Mouse (Mus musculus) frontal cortex, adult 2 months (tissue): ENCODE measurements around the gene Terf2. TPM values are rescaled to one million over a fixed set of nuclear protein-coding genes. Genes with fewer than 3 reads are reported as not detected.
"Not testable (repeated sequence)": the region's sequence is repeated elsewhere in the genome, so short reads cannot be mapped to it uniquely, and the experiment has no call there.

Source experiments
- DNase-seq, 2 experiments: peaks; one replicate each; pipeline ENCODE4 v3.0.0; 2022; ENCODE audit warnings: low spot score in 1 of 2; ENCODE audit errors: extremely low spot score in 1 of 2
- polyA plus RNA-seq: library from polyadenylated mRNA; depleted of rRNA; stranded (reverse); fragments of >200 nt; gene quantifications from 2 replicates; pipeline ENCODE4 v1.2.3, GENCODE M21; 2012

Gene Terf2
- polyA plus RNA-seq, 1 experiment = 33.2 TPM

DNA sequence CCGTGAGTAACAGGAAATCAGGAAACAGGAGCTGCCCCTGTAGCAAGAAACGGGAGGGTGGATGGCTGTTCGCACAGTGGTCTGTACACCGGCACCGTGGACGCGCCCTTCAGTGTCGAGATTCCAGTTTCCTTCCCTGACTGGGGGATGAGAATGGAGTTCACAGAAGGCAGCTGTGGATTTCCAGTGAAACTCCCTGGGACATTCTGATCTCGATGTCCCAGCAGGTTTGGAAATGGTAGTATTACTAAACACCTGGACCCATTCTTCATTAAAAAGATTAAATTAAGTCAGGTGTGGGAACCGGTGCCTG lies 18.6 kb upstream of the Terf2 start:
- DNase-seq = no peak

DNA sequence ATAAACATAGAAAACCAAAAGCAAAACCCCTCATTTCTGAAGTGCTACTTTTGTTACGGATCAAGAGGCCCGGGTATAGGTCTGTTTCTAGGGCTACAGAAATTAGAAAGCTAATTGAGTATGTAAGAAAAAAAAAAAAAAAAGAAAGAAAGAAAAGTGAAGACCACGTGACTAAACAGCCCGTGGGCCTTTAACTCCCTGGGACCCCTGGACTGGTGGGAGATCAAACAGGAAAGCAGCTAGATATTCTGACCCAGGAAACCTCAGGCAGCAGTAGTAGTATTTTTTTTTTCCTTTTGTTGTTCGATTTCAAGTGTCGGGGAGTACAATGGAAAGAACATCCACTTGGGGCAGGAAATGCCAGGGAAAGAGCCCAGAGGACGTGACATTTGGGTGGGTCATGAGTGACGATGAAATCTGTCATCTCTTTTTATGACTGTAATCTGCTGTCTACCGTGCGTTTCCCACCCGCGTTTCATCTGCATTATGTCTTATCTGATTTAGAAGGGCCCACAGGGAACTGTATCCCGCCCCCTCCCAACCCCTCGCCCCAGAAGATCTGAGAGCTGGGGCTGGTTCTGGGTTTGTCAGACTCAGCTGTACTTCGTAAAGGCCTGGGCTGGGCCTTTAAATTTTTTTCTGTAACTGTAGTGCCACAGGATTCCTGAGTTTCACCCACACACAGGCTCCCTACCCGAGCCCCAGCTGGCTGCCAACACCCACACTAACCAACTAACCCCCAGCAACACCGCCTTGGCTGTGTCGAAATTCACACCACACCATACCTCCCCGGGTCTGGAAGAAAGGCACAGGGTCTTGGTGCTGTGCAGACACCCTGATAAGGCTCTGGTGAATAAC lies 18.0 kb upstream of the Terf2 start:
- peak in 1 of 2 experiments; percentile 60 for DNase-seq

DNA sequence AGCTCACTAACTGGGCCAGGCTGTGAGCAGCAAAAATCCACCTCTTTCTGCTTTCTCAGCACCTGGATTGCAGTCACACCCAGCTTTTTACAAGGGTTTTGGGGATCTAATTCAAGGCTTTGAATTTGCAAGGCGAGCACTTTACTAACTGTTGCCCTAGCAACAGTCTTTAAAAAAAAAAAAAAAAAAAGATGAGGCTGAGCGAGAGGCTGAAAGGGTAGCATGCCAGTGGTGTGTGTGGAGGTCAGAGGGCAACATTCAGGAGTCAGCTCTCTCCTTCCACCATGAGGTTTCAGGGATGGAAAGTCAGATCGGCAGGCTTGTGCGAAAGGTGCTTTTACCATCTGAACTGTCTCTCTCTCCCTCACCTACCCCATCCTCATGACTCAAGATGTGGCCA lies 16.9 kb upstream of the Terf2 start:
- DNase-seq = no peak

DNA sequence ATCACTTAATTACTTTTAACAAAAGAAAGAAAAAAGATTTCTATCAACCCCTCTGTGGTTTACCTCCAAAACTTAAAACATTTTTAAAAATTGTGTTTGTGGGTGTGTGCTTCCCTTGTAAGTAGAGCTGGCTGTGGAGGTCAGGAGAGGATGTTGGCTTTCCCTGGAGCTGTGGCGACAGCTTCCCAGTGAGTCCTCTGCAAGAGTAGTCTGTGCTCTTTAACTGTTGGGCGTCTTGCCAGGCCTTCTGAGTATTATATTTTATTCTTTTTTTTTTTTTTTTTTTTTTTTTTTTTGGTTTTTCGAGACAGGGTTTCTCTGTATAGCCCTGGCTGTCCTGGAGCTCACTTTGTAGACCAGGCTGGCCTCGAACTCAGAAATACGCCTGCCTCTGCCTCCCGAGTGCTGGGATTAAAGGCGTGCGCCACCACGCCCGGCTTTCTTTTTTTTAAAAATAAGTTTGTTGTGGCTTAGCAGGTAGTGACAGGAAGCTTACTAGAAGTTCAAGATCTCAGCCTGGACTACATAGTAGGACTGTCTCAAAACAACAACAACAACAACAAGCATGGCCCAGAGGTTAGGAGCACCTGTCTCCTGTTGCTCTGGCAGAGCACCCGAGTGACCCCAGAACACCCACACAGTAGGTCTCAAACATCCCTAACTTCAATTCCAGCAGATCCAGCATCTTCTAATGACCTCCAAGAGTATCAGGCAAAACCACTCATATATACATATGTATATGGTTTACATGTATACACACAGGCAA lies 15.2 kb upstream of the Terf2 start:
- no peak for DNase-seq

DNA sequence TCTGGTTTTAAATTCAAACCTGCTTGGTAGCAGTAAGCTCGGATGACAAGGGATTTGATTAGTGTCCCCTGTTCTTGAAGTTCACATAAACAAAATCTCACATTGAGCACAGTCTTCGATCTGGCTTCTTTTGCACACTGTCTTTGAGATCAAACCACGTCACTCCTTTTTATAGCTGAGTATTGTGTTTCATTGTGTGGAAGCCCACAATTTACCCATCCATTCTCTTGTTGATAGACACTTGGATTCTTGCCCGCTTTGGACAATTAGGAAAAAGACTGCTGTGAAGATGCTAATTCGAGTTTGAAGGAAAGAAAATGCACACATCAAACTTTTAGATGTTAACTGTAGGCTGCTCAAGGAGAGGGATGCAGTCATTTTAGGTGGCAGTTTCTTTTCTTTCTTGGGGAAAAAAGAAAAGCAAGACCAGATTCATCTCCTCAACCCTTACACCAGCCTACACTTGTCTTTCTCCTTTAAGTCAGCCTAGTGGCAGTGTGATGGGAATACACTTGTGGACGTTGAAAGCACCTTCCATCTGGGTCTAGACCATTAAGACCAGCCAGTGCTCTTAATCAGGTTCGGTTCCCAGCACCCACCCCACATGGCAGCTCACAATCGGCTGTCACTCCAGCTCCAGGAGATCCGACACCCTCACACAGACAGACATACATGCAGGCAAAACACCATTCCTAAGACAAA lies 14.4 kb upstream of the Terf2 start:
- DNase-seq = no peak

DNA sequence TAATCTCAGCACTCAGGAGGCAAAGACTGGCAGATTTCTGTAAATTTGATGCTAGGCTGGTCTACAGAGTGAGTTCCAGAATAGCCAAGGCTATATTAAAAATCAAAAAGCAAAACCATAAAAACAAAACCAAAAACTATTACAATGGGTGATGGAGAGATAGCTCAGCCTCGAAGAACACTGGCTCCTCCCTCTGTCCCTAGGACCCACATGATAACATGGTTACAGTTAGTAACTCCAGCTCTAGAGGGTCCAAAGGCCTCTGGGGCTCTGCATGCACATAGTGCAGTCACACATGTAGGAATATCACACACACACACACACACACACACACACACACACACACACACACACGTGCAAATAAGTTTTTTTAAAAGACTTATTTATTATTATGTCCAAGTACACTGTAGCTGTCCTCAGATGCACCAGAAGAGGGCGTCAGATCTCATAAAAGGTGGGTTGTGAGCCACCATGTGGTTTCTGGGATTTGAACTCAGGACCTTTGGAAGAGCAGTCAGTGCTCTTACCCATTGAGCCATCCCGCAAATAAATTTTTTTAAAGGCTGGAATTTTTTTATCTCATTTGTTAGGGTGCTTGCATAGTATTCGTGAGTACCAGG lies 13.6 kb upstream of the Terf2 start:
- no peak for DNase-seq

DNA sequence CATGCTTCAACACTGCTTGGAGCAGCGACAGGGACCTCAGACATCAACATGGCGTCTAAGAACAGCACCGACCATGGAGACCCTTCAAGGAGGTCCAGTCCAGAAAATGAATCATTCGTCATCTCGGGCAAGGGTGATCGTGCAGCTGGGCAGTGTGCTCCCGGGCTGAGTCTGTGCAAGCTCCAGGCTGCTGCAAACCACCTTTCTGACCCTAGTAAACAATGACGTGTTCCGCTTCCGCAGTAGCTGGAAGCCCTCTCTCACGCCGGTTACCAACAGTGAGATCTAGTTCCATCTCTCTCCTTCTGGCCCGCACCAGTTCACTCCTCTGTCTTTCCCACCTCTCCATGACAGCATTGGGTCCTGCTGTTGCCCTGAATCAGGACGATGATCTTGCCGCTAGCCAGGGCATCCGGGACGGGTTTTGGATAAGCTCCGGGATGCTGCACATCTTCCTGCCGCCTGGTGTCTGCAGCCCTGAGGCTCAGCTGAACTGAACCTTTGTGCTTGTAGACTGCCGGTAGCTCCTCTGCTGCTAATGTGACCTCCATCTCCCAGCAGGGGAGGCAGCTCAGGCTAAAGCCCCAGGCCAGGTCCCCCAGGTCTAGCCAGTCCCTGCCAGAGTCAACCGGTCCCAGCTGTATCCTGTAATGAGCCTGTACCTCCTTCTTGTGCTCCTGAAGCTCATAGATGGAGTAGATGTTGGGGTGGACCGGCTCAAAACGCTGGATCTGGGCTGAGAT lies 12.8 kb upstream of the Terf2 start:
- no peak for DNase-seq

DNA sequence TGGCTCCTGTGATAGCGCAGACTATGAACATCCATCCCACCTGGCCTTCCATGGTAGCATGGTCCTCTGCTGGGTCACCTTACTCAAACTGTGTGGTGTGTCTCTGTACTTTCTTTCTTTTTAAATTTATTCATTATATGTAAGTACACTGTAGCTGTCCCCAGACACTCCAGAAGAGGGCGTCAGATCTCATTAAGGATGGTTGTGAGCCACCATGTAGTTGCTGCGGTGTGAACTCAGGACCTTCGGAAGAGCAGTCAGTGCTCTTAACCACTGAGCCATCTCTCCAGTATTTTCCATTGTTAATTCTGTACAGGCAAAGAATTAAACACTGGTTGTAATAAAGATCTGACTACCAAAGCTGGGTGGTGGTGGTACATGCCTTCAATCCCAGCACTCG lies 11.7 kb upstream of the Terf2 start:
- not testable (repeated sequence) for DNase-seq

DNA sequence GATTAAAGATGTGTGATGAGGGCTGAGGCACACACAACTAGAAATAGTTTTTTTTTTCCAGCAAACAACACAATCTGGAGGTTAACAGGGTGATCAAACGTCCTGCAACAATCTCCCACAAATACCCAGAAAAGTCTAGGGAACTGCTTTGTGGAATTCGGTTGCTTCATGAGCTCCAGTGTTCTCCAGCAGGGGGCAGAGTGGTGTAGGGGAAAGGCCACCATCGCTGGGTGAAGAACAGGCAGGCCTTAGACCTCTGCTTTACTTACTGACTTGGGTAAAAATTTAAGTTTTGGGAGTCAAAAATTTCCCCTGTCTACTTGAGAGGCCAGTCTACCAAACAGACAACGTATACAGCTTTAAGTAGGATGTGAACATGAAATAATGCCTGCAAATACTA lies 8.2 kb upstream of the Terf2 start:
- DNase-seq = peak in 1 of 2 experiments; percentile 89

DNA sequence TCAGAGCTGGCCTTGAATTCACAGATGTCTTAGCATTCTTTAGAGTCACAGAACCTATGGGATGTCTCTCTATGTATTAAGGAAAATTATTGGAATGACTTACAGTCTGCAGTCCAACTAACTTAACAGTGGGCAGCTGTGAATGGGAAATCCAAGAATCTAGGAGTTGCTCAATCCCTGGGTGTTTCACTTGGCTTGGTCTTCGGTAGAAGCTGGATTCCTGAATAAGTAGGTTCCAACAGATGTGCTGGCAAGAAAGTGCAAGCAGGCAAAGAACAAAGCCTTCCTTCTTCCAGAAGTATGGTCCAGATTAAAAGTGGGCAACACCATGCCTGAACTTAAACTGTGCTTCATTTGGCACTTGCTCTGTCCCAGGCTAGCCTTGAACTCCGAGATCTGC lies 4.3 kb upstream of the Terf2 start:
- no peak for DNase-seq

DNA sequence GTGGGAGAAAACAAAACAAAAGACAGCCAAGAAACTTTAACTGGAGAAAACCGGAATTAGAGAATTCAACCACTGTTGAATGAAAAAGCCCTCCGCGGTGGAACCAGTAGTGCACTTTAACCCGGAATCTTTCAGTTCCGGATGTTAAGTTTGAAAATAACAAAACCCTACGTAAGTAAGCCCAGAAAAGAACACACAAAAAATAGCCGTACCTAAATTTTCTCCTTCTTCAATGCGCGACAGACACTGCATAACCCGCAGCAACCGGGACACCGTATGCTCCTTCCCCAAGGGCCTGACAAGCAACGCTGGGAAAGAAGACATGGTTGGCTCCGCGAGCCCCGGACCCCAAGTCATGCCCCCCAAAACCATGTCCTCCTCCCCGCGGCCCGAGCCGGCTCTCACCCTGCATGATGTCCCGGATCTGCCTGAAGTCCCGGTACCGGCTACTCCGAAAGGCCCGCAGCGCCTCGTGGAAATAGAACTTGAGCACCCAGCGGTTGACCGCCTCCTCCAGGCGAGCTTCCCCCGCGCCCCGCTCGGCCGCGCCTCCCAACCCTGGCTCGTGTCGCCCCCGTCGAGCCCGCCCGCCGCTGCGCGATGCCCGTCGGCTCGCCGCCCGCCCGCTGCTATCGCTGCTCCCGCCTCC lies 506 bp downstream of the Terf2 start:
- peak in 1 of 2 experiments; percentile 16 for DNase-seq

DNA sequence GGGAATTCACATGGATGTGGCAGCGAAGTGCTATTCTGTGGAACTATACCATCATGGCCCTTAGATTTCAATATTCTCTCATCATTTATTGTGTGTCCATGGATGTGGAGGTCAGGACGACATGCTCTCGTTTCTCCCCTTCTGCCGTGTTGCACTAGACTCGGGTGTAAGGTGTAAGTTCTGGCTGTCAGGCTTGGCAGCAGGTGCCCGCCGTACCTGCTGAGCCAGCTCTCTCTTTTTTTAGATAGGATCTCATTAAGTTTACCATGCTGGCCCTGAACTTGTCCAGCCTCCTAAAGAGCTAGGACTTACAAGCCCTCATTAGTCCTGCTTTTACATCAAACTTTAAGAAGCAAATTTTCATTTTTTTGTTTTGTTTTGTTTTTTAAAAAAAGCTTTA lies 5.8 kb downstream of the Terf2 start:
- DNase-seq = no peak

DNA sequence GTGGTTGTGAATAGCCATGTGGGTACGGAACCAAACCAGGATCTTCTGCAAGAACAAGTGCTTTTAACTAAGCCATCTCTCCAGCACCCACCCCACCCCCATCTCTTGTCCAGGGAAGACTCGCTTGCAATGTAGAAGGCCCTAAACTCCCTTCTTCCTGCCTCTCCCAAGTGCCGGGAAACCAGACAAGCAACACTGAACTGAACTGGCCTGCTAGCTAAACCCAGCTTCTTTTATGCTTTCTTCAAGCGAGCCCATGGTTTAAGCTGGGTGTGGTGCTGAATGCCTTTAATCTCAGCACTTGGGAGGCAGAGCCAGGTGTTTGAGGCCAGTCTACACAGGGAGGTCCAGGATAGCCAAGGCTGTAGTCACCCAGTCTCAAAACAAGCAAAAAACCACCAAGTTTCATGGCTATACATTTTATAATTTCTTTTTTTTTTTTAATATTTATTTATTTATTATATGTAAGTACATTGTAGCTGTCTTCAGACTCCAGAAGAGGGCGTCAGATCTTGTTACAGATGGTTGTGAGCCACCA lies 7.8 kb downstream of the Terf2 start:
- no peak for DNase-seq

DNA sequence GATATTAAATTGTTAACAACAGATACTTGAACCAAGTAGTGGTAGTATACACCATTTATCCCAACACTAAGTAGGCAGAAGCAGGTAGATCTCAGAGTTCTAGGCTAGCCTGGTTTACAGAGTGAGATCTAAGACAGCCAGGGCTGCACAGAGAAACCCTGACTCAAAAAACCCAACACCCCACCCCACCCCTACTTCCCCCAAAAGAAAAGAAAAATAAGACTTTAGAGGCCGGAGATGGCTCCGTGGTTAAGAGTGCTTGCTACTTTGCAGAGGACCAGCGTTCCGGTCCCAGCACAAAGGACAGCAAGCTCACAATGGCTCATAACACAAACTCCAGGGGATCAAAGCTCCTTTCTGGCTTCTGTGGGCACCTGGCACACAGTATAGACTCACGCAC lies 10.3 kb downstream of the Terf2 start:
- DNase-seq = no peak

DNA sequence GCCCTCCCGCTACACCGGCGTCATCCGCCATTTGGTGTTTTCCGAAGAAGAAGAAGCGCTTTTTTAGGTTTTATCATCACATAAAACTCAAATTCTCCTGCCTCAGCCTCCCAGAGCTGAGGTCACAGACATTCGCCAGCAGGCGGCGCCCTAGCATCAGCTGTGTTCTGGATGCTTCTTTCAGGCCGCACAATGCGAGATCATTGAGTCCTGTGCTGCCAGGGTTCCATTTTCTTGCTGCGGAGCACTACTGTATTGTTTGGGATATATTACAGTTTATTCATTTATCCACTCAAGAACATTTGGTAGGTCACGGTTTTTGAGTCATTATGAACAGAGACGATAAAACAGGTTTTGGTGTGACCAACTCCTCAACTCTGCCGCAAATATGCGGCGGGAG lies 11.0 kb downstream of the Terf2 start:
- DNase-seq = no peak

DNA sequence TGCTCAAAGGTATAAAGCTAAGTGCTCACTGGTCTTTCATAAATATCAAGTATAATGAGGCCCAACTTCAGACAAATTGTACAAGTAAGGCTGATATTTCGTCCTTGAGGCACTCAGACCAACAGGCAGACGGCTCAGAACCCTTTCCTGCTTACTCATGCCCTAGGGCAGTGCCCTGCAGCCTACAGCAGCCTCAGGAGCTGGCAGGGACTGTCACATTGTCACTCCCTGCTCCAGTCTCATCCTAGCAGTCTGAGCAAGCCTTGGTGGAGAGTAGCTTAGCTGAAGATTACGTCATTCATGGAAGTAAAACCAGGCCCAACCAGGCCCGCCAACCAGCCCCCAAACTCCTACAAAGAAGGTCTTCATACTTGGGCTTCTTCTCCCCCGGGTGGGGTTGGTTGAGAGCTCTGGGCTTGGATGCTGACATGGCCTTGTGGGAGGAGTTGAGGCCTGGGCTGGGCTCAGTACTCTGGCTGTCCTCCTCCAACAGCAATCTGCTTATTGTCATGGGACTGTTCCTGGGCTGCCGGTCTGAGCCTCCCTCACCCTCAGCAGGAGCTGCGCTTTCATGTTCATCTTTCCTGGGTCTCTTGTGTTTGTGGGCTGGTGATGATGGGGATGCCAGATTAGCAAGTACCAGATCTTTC lies 20.0 kb downstream of the Terf2 start:
- no peak for DNase-seq

DNA sequence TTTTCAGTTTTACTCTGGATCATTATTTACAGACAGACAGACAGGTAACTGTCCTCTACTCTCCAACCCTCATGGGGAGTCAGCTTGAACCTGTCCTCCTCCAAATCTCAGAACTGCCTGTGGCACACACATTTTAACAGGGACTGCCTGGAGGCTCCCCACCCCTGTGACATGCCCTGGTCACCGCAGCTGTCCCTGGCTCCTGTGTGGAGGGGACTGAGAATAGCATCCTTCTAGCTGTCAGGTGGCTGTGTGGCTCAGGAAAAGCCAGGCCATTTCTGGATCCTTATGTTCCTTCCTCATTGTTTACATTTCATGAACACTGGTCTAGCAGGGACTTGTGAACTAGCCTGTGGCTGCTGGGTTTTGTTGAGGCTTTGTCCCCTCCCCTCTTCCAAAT lies 22.2 kb downstream of the Terf2 start:
- no peak for DNase-seq

DNA sequence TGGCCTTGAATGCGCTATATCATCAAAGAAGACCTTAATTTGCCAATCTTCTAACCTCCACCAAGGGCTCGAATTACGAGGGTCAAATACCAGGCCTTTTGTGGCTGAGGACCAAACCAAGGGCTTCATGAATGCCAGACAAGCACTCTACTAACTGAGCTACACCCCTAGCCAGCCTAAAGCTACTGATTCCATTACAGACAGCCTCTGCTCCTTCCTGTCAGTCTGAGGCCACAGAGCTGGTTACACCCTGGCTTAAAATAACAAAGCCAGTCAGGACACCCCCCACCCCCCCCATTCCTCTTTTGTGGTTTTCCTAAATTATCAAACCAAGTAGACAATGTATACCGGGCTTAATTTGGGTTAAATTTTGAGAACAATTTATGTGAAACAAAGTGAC lies 22.6 kb downstream of the Terf2 start:
- DNase-seq = no peak
